Mouse (Mus musculus): ENCODE data around the gene Rrp1.

- no peak for TF ChIP-seq POLR2A (IDR thresholded peaks at IDR 0.05; ENCODE audit: borderline replicate concordance, insufficient read depth, low read length)
- no peak for TF ChIP-seq CTCF (IDR thresholded peaks at IDR 0.05; ENCODE audit: borderline replicate concordance, insufficient read depth, low read depth, low read length)
Observed at GRCm38 (mm10) chr10:78446195-78446594, 33.4 kb upstream of the Rrp1 start.
